Mouse (Mus musculus) liver, embryonic 14.5 days (tissue): ENCODE results near the gene Lbhd2.

Experiments
- CTCF ChIP-seq: IDR thresholded peaks from 2 replicates; pipeline ENCODE4 v1.5.1; 2016; ENCODE audit warnings: antibody characterized with exemption, low read depth, control low read depth
- EP300 ChIP-seq: IDR thresholded peaks from 2 replicates; pipeline ENCODE4 v1.6.1; 2016; ENCODE audit warnings: antibody characterized with exemption, low read depth

- TF ChIP-seq CTCF (no peak), EP300 (no peak)
Measured at GRCm38 (mm10) chr12:111396997-111397396, 9.6 kb upstream of the Lbhd2 start.
